12 mouse cellular contexts compared by ENCODE assay signal in genomic region chr4:107830189-107830588, GRCm38 (mm10). TPM values are rescaled to one million over a fixed set of nuclear protein-coding genes. Genes with fewer than 3 reads are reported as not detected.
DNase-seq lines count a peak whose midpoint lies in the region; ATAC-seq lines count a peak whose summit lies in the region.
"Had no signal": no experiment of that assay in that cellular context is flagged by ENCODE, and none has a peak within 500 bp of the region (broad histone marks: within the 10 kb centered on the region; RNA-seq: fewer than 3 reads in every experiment).

No protein-coding gene starts in this region.

- peak overlapping the region; percentile 30; the same call in 1 of the 2 replicates for H3K9ac ChIP-seq in forebrain, embryonic 15.5 days (replicated peaks)
- no peak overlapping the region for H3K9ac ChIP-seq in neural tube, embryonic 15.5 days (replicated peaks)
- H3K9ac ChIP-seq: liver, embryonic 14.5 days had no signal

- no peak for ATAC-seq in forebrain, embryonic 15.5 days (replicated peaks)
- ATAC-seq in neural tube, embryonic 15.5 days (ENCODE audit: low FRiP score), result no peak
- ATAC-seq in cerebellum, adult (ENCODE audit: insufficient number of reproducible peaks, low FRiP score, low TSS enrichment), result no peak

- peaks cover 99% of the 10 kb centered on the region for H3K4me1 ChIP-seq in forebrain, embryonic 15.5 days
- H3K4me1 ChIP-seq in neural tube, embryonic 15.5 days, result peaks cover 100% of the 10 kb centered on the region
- peaks cover 31% of the 10 kb centered on the region for H3K4me1 ChIP-seq in heart, embryonic 10.5 days

- no peaks in the 10 kb centered on the region for H3K36me3 ChIP-seq in forebrain, embryonic 15.5 days
- H3K36me3 ChIP-seq in neural tube, embryonic 15.5 days, result no peaks in the 10 kb centered on the region; the same call in 1 of the 2 replicates
- no peaks in the 10 kb centered on the region for H3K36me3 ChIP-seq in heart, embryonic 10.5 days

- WGBS in forebrain, embryonic 15.5 days, result 46% methylated on average over 10 of the region's 10 CpGs
- WGBS in neural tube, embryonic 15.5 days, result 35% methylated on average over 10 of the region's 10 CpGs
- 68% methylated on average over 10 of the region's 10 CpGs for WGBS in heart, embryonic 10.5 days

- H3K4me3 ChIP-seq in forebrain, embryonic 15.5 days, result no peak overlapping the region
- no peak overlapping the region for H3K4me3 ChIP-seq in neural tube, embryonic 15.5 days (replicated peaks)
- H3K4me3 ChIP-seq in heart, embryonic 10.5 days, result no peak overlapping the region

- peak overlapping the region; percentile 94 for H3K27ac ChIP-seq in forebrain, embryonic 15.5 days (replicated peaks)
- H3K27ac ChIP-seq in neural tube, embryonic 15.5 days (replicated peaks), result peak overlapping the region; percentile 78
- no peak overlapping the region for H3K27ac ChIP-seq in heart, embryonic 10.5 days
- H3K27ac ChIP-seq: liver, embryonic 14.5 days had no signal

- intact Hi-C loops in left cerebral cortex, postnatal 25 days (cut with DNase I), result loop anchor here (1.0 kb wide), 1 partner anchor 27 kb away; no protein-coding TSS in a partner anchor

- no peak overlapping the region for H3K4me2 ChIP-seq in forebrain, embryonic 15.5 days (replicated peaks)
- no peak overlapping the region for H3K4me2 ChIP-seq in neural tube, embryonic 15.5 days

- DNase-seq in layer of hippocampus, adult 9-11 months, result peak; percentile 53
- DNase-seq in layer of hippocampus, adult 18-20 months (ENCODE audit: low spot score in 2 of 2), result no peak
- DNase-seq in left cerebral cortex, postnatal 25 days (ENCODE audit: low spot score in 2 of 2), result peak; percentile 50 to 84
- DNase-seq in heart, embryonic 10.5 days (ENCODE audit: low spot score), result no peak
- no peak for DNase-seq in layer of hippocampus, adult 11-12 months (ENCODE audit: low spot score)
- DNase-seq: adrenal gland, adult 8-10 months; heart, postnatal 14 days; kidney, postnatal 36 days had no signal

- no peaks in the 10 kb centered on the region for H3K9me3 ChIP-seq in forebrain, embryonic 15.5 days
- no peaks in the 10 kb centered on the region for H3K9me3 ChIP-seq in neural tube, embryonic 15.5 days (replicated peaks)
- H3K9me3 ChIP-seq in heart, embryonic 10.5 days, result no peaks in the 10 kb centered on the region

- no peaks in the 10 kb centered on the region for H3K27me3 ChIP-seq in forebrain, embryonic 15.5 days
- no peaks in the 10 kb centered on the region for H3K27me3 ChIP-seq in neural tube, embryonic 15.5 days (replicated peaks)
- H3K27me3 ChIP-seq in heart, embryonic 10.5 days (ENCODE audit: insufficient read depth, poor library complexity, severe bottlenecking), result peaks cover 58% of the 10 kb centered on the region

RNA-seq across cellular contexts. Expression of gene Lrp8, which starts 28.1 kb away (rescaled TPM):
- 10 to 100 TPM; 87.2 to 98.0 TPM for total RNA-seq in layer of hippocampus, adult 18-20 months (2021)
- 86.3 and 93.7 TPM in 2 replicates for polyA plus RNA-seq in forebrain, embryonic 15.5 days (2015; fragmentation: Nextera tagmentation; extraction: Ambion mirVana)
- total RNA-seq in left cerebral cortex, postnatal 25 days (2021), result 100 to 1,000 TPM in 1 of 2 experiments, 10 to 100 TPM in 1; 83.4 to 107 TPM
- 48.8 and 62.8 TPM in 2 replicates for polyA plus RNA-seq in neural tube, embryonic 15.5 days (2015; fragmentation: Nextera tagmentation; extraction: Ambion mirVana)
- 1.8 and 2.6 TPM in 2 replicates for polyA plus RNA-seq in heart, embryonic 10.5 days (2016; fragmentation: Nextera tagmentation; extraction: Ambion mirVana)

RNA-seq across cellular contexts. Expression of gene Magoh, which starts 49.4 kb away (rescaled TPM):
- 10 to 100 TPM; 39.4 to 40.3 TPM for total RNA-seq in layer of hippocampus, adult 18-20 months (2021)
- 141 and 152 TPM in 2 replicates for polyA plus RNA-seq in forebrain, embryonic 15.5 days (2015; fragmentation: Nextera tagmentation; extraction: Ambion mirVana)
- total RNA-seq in left cerebral cortex, postnatal 25 days (2021), result 10 to 100 TPM; 36.1 to 38.8 TPM
- polyA plus RNA-seq in neural tube, embryonic 15.5 days (2015; fragmentation: Nextera tagmentation; extraction: Ambion mirVana), result 105 and 120 TPM in 2 replicates
- polyA plus RNA-seq in heart, embryonic 10.5 days (2016; fragmentation: Nextera tagmentation; extraction: Ambion mirVana), result 117 and 160 TPM in 2 replicates

RNA-seq across cellular contexts. Expression of gene 0610037L13Rik, which starts 59.4 kb away (rescaled TPM):
- 10 to 100 TPM; 67.5 to 68.7 TPM for total RNA-seq in layer of hippocampus, adult 18-20 months (2021)
- polyA plus RNA-seq in forebrain, embryonic 15.5 days (2015; fragmentation: Nextera tagmentation; extraction: Ambion mirVana), result 113 and 114 TPM in 2 replicates
- 10 to 100 TPM; 61.0 to 70.7 TPM for total RNA-seq in left cerebral cortex, postnatal 25 days (2021)
- polyA plus RNA-seq in neural tube, embryonic 15.5 days (2015; fragmentation: Nextera tagmentation; extraction: Ambion mirVana), result 93.6 and 105 TPM in 2 replicates
- polyA plus RNA-seq in heart, embryonic 10.5 days (2016; fragmentation: Nextera tagmentation; extraction: Ambion mirVana), result 94.4 and 102 TPM in 2 replicates

Comparison
In these comparisons a context has a peak if more than half of its experiments do, and no peak if none do; other contexts are left out.
1. DNase-seq: peak in layer of hippocampus, adult 9-11 months (single experiment) and left cerebral cortex, postnatal 25 days (2 of 2); none in layer of hippocampus, adult 18-20 months (0 of 2), heart, embryonic 10.5 days (single experiment) and layer of hippocampus, adult 11-12 months (single experiment).
2. RNA of gene Lrp8, which starts 28.1 kb away (polyA plus RNA-seq): 86.3 to 93.7 TPM in forebrain, embryonic 15.5 days and 48.8 to 62.8 TPM in neural tube, embryonic 15.5 days; 1.8 to 2.6 TPM in heart, embryonic 10.5 days; every median in the first group is over 10 times any median in the second.